ENCODE assay signal across 8 mouse cellular contexts in genomic region chr2:118479550-118479909, GRCm38 (mm10). TPM values are rescaled to one million over a fixed set of nuclear protein-coding genes. Genes with fewer than 3 reads are reported as not detected.
DNase-seq lines count a peak whose midpoint lies in the region; ATAC-seq and TF ChIP-seq lines count a peak whose summit lies in the region.

Gene Srp14, minus strand, starts transcription at chr2:118479711.

- no peak for TF ChIP-seq EP300 in CH12.LX (IDR thresholded peaks at IDR 0.05; ENCODE audit: low read length)

- dilution Hi-C loops in CH12.LX (cut with MboI; ENCODE audit: extremely low pct_ligation_motif_present, extremely low pct_unique_long_range_greater_than_20kb, low sequenced_read_pairs): no loop called here

- no peaks in the 10 kb centered on the region for H3K27me3 ChIP-seq in CH12.LX (replicated peaks)
- H3K27me3 ChIP-seq in forebrain, embryonic 11.5 days (ENCODE audit: control insufficient read depth, insufficient read depth, low read length): no peaks in the 10 kb centered on the region
- H3K27me3 ChIP-seq in heart, embryonic 16.5 days (ENCODE audit: control insufficient read depth, insufficient read depth, low read length): no peaks in the 10 kb centered on the region
- H3K27me3 ChIP-seq in liver, embryonic 15.5 days: no peaks in the 10 kb centered on the region
- H3K27me3 ChIP-seq in neural tube, embryonic 12.5 days (replicated peaks): no peaks in the 10 kb centered on the region

- 0 out of 2 replicates have a peak within 1 kb of the TSS, but pooled peaks have one; percentile 12 for H3K27ac ChIP-seq in CH12.LX (ENCODE audit: insufficient read depth, low read depth)
- peak within 1 kb of the TSS; percentile 71 for H3K27ac ChIP-seq in forebrain, embryonic 11.5 days (ENCODE audit: low read depth, low read length)
- H3K27ac ChIP-seq in heart, embryonic 16.5 days (ENCODE audit: low read length): peak within 1 kb of the TSS; percentile 87
- H3K27ac ChIP-seq in liver, embryonic 15.5 days (replicated peaks): peak within 1 kb of the TSS; percentile 91
- peak within 1 kb of the TSS; percentile 68 for H3K27ac ChIP-seq in neural tube, embryonic 12.5 days

- peak within 1 kb of the TSS; percentile 76 to 96 (median 89) for H3K4me3 ChIP-seq in CH12.LX (replicated peaks in 1 of 3; ENCODE audit: low read depth in 2 of 3, low read length in 2 of 3, poor library complexity in 1 of 3)
- H3K4me3 ChIP-seq in forebrain, embryonic 11.5 days (ENCODE audit: low read depth, low read length): peak within 1 kb of the TSS; percentile 90
- H3K4me3 ChIP-seq in heart, embryonic 16.5 days (ENCODE audit: low read length): peak within 1 kb of the TSS; percentile 100
- H3K4me3 ChIP-seq in liver, embryonic 15.5 days (replicated peaks): peak within 1 kb of the TSS; percentile 95
- peak within 1 kb of the TSS; percentile 92 for H3K4me3 ChIP-seq in neural tube, embryonic 12.5 days

- peaks cover 5 to 33% of the 10 kb centered on the region in 2 experiments for H3K4me1 ChIP-seq in CH12.LX (ENCODE audit: control insufficient read depth in 1 of 2, insufficient read depth in 2 of 2)
- peaks cover 6% of the 10 kb centered on the region for H3K4me1 ChIP-seq in forebrain, embryonic 11.5 days (replicated peaks; ENCODE audit: control insufficient read depth, insufficient read depth, low read length)
- H3K4me1 ChIP-seq in heart, embryonic 16.5 days (ENCODE audit: control insufficient read depth, insufficient read depth, low read length): peaks cover 12% of the 10 kb centered on the region
- peaks cover 38% of the 10 kb centered on the region for H3K4me1 ChIP-seq in liver, embryonic 15.5 days (replicated peaks)
- H3K4me1 ChIP-seq in neural tube, embryonic 12.5 days: peaks cover 13% of the 10 kb centered on the region

- peak; percentile 96 for TF ChIP-seq POLR2A in CH12.LX (IDR thresholded peaks at IDR 0.05; ENCODE audit: low read depth, low read length)

- in situ Hi-C loops in CH12.LX (cut with MboI; ENCODE audit: low pct_ligation_motif_present, low pct_unique_long_range_greater_than_20kb, low sequenced_read_pairs): loop anchor here (25.0 kb wide), 2 partner anchors 258 to 408 kb away; partner anchors contain the start of genes Inafm2 and Plcb2

- no peak for TF ChIP-seq CTCF in CH12.LX (conservative IDR thresholded peaks at IDR 0.05 in 1 of 2, IDR thresholded peaks at IDR 0.05 in 1 of 2; ENCODE audit: low read depth in 2 of 2, low read length in 2 of 2)

- no peaks in the 10 kb centered on the region for H3K9me3 ChIP-seq in CH12.LX (replicated peaks; ENCODE audit: low read length)
- no peaks in the 10 kb centered on the region for H3K9me3 ChIP-seq in forebrain, embryonic 11.5 days (ENCODE audit: control insufficient read depth, low read length)
- H3K9me3 ChIP-seq in heart, embryonic 16.5 days (replicated peaks; ENCODE audit: control insufficient read depth, low read length): no peaks in the 10 kb centered on the region
- no peaks in the 10 kb centered on the region for H3K9me3 ChIP-seq in liver, embryonic 15.5 days (replicated peaks)
- H3K9me3 ChIP-seq in neural tube, embryonic 12.5 days: no peaks in the 10 kb centered on the region

- H3K79me2 ChIP-seq in CH12.LX (replicated peaks; ENCODE audit: control insufficient read depth, extremely low read depth, insufficient read depth, poor library complexity, severe bottlenecking): peaks cover 19% of the 10 kb centered on the region

- H3K4me2 ChIP-seq in CH12.LX (ENCODE audit: insufficient read depth, low read depth, poor library complexity, severe bottlenecking): peak within 1 kb of the TSS; percentile 93
- H3K4me2 ChIP-seq in forebrain, embryonic 11.5 days (ENCODE audit: low read depth, low read length, severe bottlenecking): peak within 1 kb of the TSS; percentile 92
- peak within 1 kb of the TSS; percentile 92 for H3K4me2 ChIP-seq in heart, embryonic 16.5 days (ENCODE audit: low read depth, low read length)
- peak within 1 kb of the TSS; percentile 81 for H3K4me2 ChIP-seq in liver, embryonic 15.5 days
- peak within 1 kb of the TSS; percentile 94 for H3K4me2 ChIP-seq in neural tube, embryonic 12.5 days (replicated peaks)

- peak; percentile 97 for DNase-seq in CH12.LX (ENCODE audit: extremely low read depth)
- DNase-seq in c-Kit-positive CD71-positive TER-119-negative erythroid progenitor cells, embryonic 14.5 days (ENCODE audit: low read depth): peak; percentile 91
- DNase-seq in forebrain, embryonic 11.5 days (ENCODE audit: low spot score): peak; percentile 95
- peak; percentile 95 to 98 for DNase-seq in kidney, postnatal 36 days
- DNase-seq in telencephalon, adult 2 months (ENCODE audit: low read depth, low spot score): peak; percentile 95

- peak; percentile 93 for ATAC-seq in forebrain, embryonic 11.5 days (replicated peaks; ENCODE audit: low FRiP score)
- ATAC-seq in heart, embryonic 16.5 days (replicated peaks; ENCODE audit: extremely low read depth, insufficient read depth, low FRiP score): peak; percentile 93
- peak; percentile 92 for ATAC-seq in liver, embryonic 15.5 days (ENCODE audit: insufficient read depth)
- ATAC-seq in neural tube, embryonic 12.5 days (ENCODE audit: low FRiP score, low read depth): peak; percentile 95

- WGBS in forebrain, embryonic 11.5 days: under 1% methylated on average over 35 of the region's 35 CpGs
- WGBS in heart, embryonic 16.5 days: under 1% methylated on average over 35 of the region's 35 CpGs
- 0% methylated on average over 35 of the region's 35 CpGs for WGBS in liver, embryonic 15.5 days (ENCODE audit: insufficient replicate concordance)
- WGBS in neural tube, embryonic 12.5 days: under 1% methylated on average over 35 of the region's 35 CpGs

- peak within 1 kb of the TSS; percentile 94 for H3K9ac ChIP-seq in CH12.LX (ENCODE audit: insufficient read depth, low read depth)
- H3K9ac ChIP-seq in forebrain, embryonic 11.5 days (ENCODE audit: low read length): peak within 1 kb of the TSS; percentile 92
- peak within 1 kb of the TSS; percentile 99 for H3K9ac ChIP-seq in heart, embryonic 16.5 days (ENCODE audit: low read length)
- H3K9ac ChIP-seq in liver, embryonic 15.5 days: peak within 1 kb of the TSS; percentile 97
- H3K9ac ChIP-seq in neural tube, embryonic 12.5 days: peak within 1 kb of the TSS; percentile 85

- peaks cover 22 to 33% of the 10 kb centered on the region in 2 experiments for H3K36me3 ChIP-seq in CH12.LX (replicated peaks in 1 of 2; ENCODE audit: control insufficient read depth in 1 of 2, insufficient read depth in 1 of 2, low read length in 1 of 2)
- no peaks in the 10 kb centered on the region; the same call in 1 of the 2 replicates for H3K36me3 ChIP-seq in forebrain, embryonic 11.5 days (ENCODE audit: control insufficient read depth, insufficient read depth, low read length)
- peaks cover 21% of the 10 kb centered on the region for H3K36me3 ChIP-seq in heart, embryonic 16.5 days (ENCODE audit: control insufficient read depth, insufficient read depth)
- peaks cover 27% of the 10 kb centered on the region for H3K36me3 ChIP-seq in liver, embryonic 15.5 days (replicated peaks)
- H3K36me3 ChIP-seq in neural tube, embryonic 12.5 days: peaks cover 25% of the 10 kb centered on the region

- TF ChIP-seq RAD21 in CH12.LX (IDR thresholded peaks at IDR 0.05; ENCODE audit: low read depth, low read length): no peak

TF ChIP-seq in CH12.LX, 34 proteins besides CTCF, POLR2A, EP300 and RAD21 (continues in another document):
- TF ChIP-seq SMC3 (IDR thresholded peaks at IDR 0.05; ENCODE audit: low read depth, low read length) (no peak), BHLHE40 (IDR thresholded peaks at IDR 0.05; ENCODE audit: low read depth, low read length) (no peak), IRF4 (IDR thresholded peaks at IDR 0.05; ENCODE audit: low read depth, low read length) (peak; percentile 27; the same call in 1 of the 2 replicates), TBP (conservative IDR thresholded peaks at IDR 0.05; ENCODE audit: low read depth, low read length) (no peak), MYC (IDR thresholded peaks at IDR 0.05; ENCODE audit: low read depth, low read length) (0 out of 2 replicates have a peak, but pooled peaks have one; percentile 34), CHD2 (IDR thresholded peaks at IDR 0.05; ENCODE audit: low read length) (no peak), JUN (IDR thresholded peaks at IDR 0.05; ENCODE audit: insufficient read depth, low read depth, low read length) (no peak), CHD1 (IDR thresholded peaks at IDR 0.05; ENCODE audit: low read depth, low read length) (no peak), SIN3A (IDR thresholded peaks at IDR 0.05; ENCODE audit: low read length) (peak; percentile 65; the same call in 1 of the 2 replicates), E2F4 (IDR thresholded peaks at IDR 0.05; ENCODE audit: insufficient replicate concordance, low read depth, low read length) (no peak), JUND (conservative IDR thresholded peaks at IDR 0.05; ENCODE audit: low read depth, low read length) (no peak), UBTF (IDR thresholded peaks at IDR 0.05; ENCODE audit: low read depth, low read length) (no peak), USF2 (conservative IDR thresholded peaks at IDR 0.05; ENCODE audit: low read depth, low read length) (no peak), ZNF384 (IDR thresholded peaks at IDR 0.05; ENCODE audit: low read depth, low read length) (no peak), POLR2AphosphoS2 (IDR thresholded peaks at IDR 0.05; ENCODE audit: low read depth, low read length) (peak; percentile 76; the same call in 1 of the 2 replicates), ZC3H11A (IDR thresholded peaks at IDR 0.05; ENCODE audit: low read depth, low read length) (no peak), GABPA (IDR thresholded peaks at IDR 0.05; ENCODE audit: insufficient replicate concordance, low read depth, low read length) (no peak), ETS1 (conservative IDR thresholded peaks at IDR 0.05; ENCODE audit: low read depth, low read length) (no peak), KAT2A (IDR thresholded peaks at IDR 0.05; ENCODE audit: insufficient replicate concordance, low read length) (no peak), USF1 (IDR thresholded peaks at IDR 0.05; ENCODE audit: low read depth, low read length) (no peak), TCF12 (IDR thresholded peaks at IDR 0.05; ENCODE audit: low read depth, low read length) (peak; percentile 77), NRF1 (IDR thresholded peaks at IDR 0.05; ENCODE audit: low read depth, low read length) (peak; percentile 94), HCFC1 (IDR thresholded peaks at IDR 0.05; ENCODE audit: low read depth, low read length) (peak; percentile 80)

RNA-seq across cellular contexts. Expression of gene Srp14, which starts in this region (rescaled TPM):
- total RNA-seq in CH12.LX (2012; rRNA removed) (139 and 172 TPM in 2 replicates), CH12.LX (2014; rRNA removed) (215 and 224 TPM in 2 replicates)
- 151 and 160 TPM in 2 replicates for polyA plus RNA-seq in CH12.LX (2012; ENCODE audit: insufficient read length, low read depth)
- 239 and 257 TPM in 2 replicates for polyA plus RNA-seq in forebrain, embryonic 11.5 days (2014; fragmentation: Nextera tagmentation; extraction: Ambion mirVana)
- 197 and 220 TPM in 2 replicates for polyA plus RNA-seq in heart, embryonic 16.5 days (2015; fragmentation: Nextera tagmentation; extraction: Ambion mirVana)
- polyA plus RNA-seq in liver, embryonic 15.5 days (2015; fragmentation: Nextera tagmentation; extraction: Ambion mirVana): 91.1 and 96.9 TPM in 2 replicates
- 305 TPM in 2 replicates for polyA plus RNA-seq in neural tube, embryonic 12.5 days (2016; fragmentation: Nextera tagmentation; extraction: Ambion mirVana)

Comparison
In these comparisons a context has a peak if more than half of its experiments do, and no peak if none do; other contexts are left out.
1. Peak in every context shown above with its lines: DNase-seq, ATAC-seq, H3K4me3 ChIP-seq and H3K27ac ChIP-seq.
2. H3K27ac ChIP-seq: peak in every context shown above with its lines; median percentile 91 in liver, embryonic 15.5 days; 87 in heart, embryonic 16.5 days; 71 in forebrain, embryonic 11.5 days; 68 in neural tube, embryonic 12.5 days; 12 in CH12.LX.